Mouse (Mus musculus) small intestine, adult 2 months (tissue): ENCODE results near the gene D930007J09Rik.

ENCODE experiments used
- CTCF ChIP-seq: fragments of 200-500 bp; IDR thresholded peaks from 2 replicates; pipeline ENCODE4 v1.5.1; 2012; ENCODE audit warnings: low read depth, mild to moderate bottlenecking, control low read depth, inconsistent platforms, low read length, moderate library complexity, mixed read lengths; ENCODE audit not compliant: insufficient replicate concordance, insufficient read length; ENCODE audit errors: extremely low read depth
- POLR2A ChIP-seq: fragments of 200-500 bp; IDR thresholded peaks from 2 replicates; pipeline ENCODE4 v1.6.1; 2012; ENCODE audit warnings: low read depth, mild to moderate bottlenecking, control low read depth, inconsistent platforms, low read length, moderate library complexity

- TF ChIP-seq CTCF (no peak), POLR2A (no peak)
Measured at GRCm38 (mm10) chr13:32789781-32790180, 12.9 kb downstream of the D930007J09Rik start.
